Mouse (Mus musculus) forebrain, embryonic 16.5 days (tissue): ENCODE results near the gene Ccdc69. TPM values are rescaled to one million over a fixed set of nuclear protein-coding genes. Genes with fewer than 3 reads are reported as not detected.

Source experiments
- ATAC-seq: fragments of 200-750 bp; cut with Nextera tagmentation; 2 replicates; pipeline ENCODE4 v1.8.0; 2017; ENCODE audit warnings: mild to moderate bottlenecking, moderate library complexity
- H3K27ac ChIP-seq: fragments of 300-500 bp; sonication (generic); 2 replicates; pipeline ENCODE4 v1.5.1; 2014; ENCODE audit warnings: low read length, control low read depth
- H3K27me3 ChIP-seq: fragments of 300-500 bp; sonication (generic); replicated peaks from 2 replicates; pipeline ENCODE4 v1.6.1; 2014; ENCODE audit warnings: low read length; ENCODE audit not compliant: control insufficient read depth, insufficient read depth
- H3K36me3 ChIP-seq: fragments of 300-500 bp; sonication (generic); 2 replicates; pipeline ENCODE4 v1.6.1; 2014; ENCODE audit not compliant: control insufficient read depth, insufficient read depth
- H3K4me1 ChIP-seq: fragments of 300-500 bp; sonication (generic); replicated peaks from 2 replicates; pipeline ENCODE4 v1.6.1; 2014; ENCODE audit warnings: low read length; ENCODE audit not compliant: control insufficient read depth, insufficient read depth
- H3K4me2 ChIP-seq: fragments of 300-500 bp; sonication (generic); 2 replicates; pipeline ENCODE4 v1.6.1; 2014; ENCODE audit warnings: mild to moderate bottlenecking, low read length, control low read depth
- H3K4me3 ChIP-seq: fragments of 300-500 bp; sonication (generic); replicated peaks from 2 replicates; pipeline ENCODE4 v1.5.1; 2014; ENCODE audit warnings: mild to moderate bottlenecking, low read length, control low read depth
- H3K9ac ChIP-seq: fragments of 300-500 bp; sonication (generic); replicated peaks from 2 replicates; pipeline ENCODE4 v1.6.1; 2014; ENCODE audit warnings: low read depth, low read length, control low read depth
- H3K9me3 ChIP-seq: fragments of 300-500 bp; sonication (generic); 2 replicates; pipeline ENCODE4 v1.6.1; 2016; ENCODE audit warnings: low read length; ENCODE audit not compliant: control insufficient read depth
- WGBS: fragments of 180-500 bp; shearing (Covaris S2); extraction: QIAGEN DNeasy Blood & Tissue Kit; methylation state at CpG from one replicate; pipeline ENCODE4 v1.1.7; 2014; 5-methylcytosine and 5-hydroxymethylcytosine counted together
- polyA plus RNA-seq: library from polyadenylated mRNA; unstranded; fragments of >200 nt; fragmentation: Nextera tagmentation; extraction: Ambion mirVana; gene quantifications from 2 replicates; pipeline ENCODE4 v1.2.1, GENCODE M21; 2015

The Ccdc69 gene
- polyA plus RNA-seq, 1 experiment from 2014 or later = 0.29 TPM

GRCm38 (mm10) chr11:55032286-55032685, 45.6 kb downstream of the Ccdc69 start:
- Histone ChIP-seq H3K4me2 (peak overlapping the region; percentile 99), H3K27ac (no peak overlapping the region), H3K27me3 (no peaks in the 10 kb centered on the region), H3K4me1 (peaks cover 21% of the 10 kb centered on the region), H3K4me3 (peak overlapping the region; percentile 74), H3K9me3 (no peaks in the 10 kb centered on the region), H3K36me3 (no peaks in the 10 kb centered on the region), H3K9ac (peak overlapping the region; percentile 79)
- WGBS = 18% methylated on average over 5 of the region's 5 CpGs
- ATAC-seq = no peak

GRCm38 (mm10) chr11:55031991-55032280, 46.0 kb downstream of the Ccdc69 start:
- Histone ChIP-seq H3K4me3 (peak overlapping the region; percentile 74), H3K27me3 (no peaks in the 10 kb centered on the region), H3K9ac (peak overlapping the region; percentile 79), H3K4me2 (peak overlapping the region; percentile 99), H3K36me3 (no peaks in the 10 kb centered on the region), H3K9me3 (no peaks in the 10 kb centered on the region), H3K27ac (no peak overlapping the region), H3K4me1 (peaks cover 21% of the 10 kb centered on the region)
- ATAC-seq = no peak
- 46% methylated on average over 1 of the region's 4 CpGs for WGBS

- WGBS = 48% methylated on average over 10 of the region's 10 CpGs
- no peaks in the 10 kb centered on the region for H3K36me3 ChIP-seq
- no peaks in the 10 kb centered on the region for H3K9me3 ChIP-seq
- peak overlapping the region; percentile 99 for H3K4me2 ChIP-seq
- no peaks in the 10 kb centered on the region for H3K27me3 ChIP-seq
- 0 out of 2 replicates have a peak, but pooled peaks have one; percentile 14 for ATAC-seq
- peak overlapping the region; percentile 74; the same call in 1 of the 2 replicates for H3K4me3 ChIP-seq
- H3K9ac ChIP-seq = peak overlapping the region; percentile 23
- H3K27ac ChIP-seq = no peak overlapping the region
- H3K4me1 ChIP-seq = peaks cover 22% of the 10 kb centered on the region
Measured at GRCm38 (mm10) chr11:55031211-55031990, 46.5 kb downstream of the Ccdc69 start.

- H3K4me1 ChIP-seq = peaks cover 38% of the 10 kb centered on the region
- WGBS = 77% methylated on average over 2 of the region's 2 CpGs
- no peak overlapping the region for H3K27ac ChIP-seq
- ATAC-seq = no peak
- no peak overlapping the region for H3K9ac ChIP-seq
- no peaks in the 10 kb centered on the region for H3K9me3 ChIP-seq
- H3K4me3 ChIP-seq = no peak overlapping the region
- H3K36me3 ChIP-seq = no peaks in the 10 kb centered on the region
- no peak overlapping the region for H3K4me2 ChIP-seq
- no peaks in the 10 kb centered on the region for H3K27me3 ChIP-seq
Measured at GRCm38 (mm10) chr11:55028509-55028908, 49.4 kb downstream of the Ccdc69 start.

GRCm38 (mm10) chr11:55027204-55027855, 50.6 kb downstream of the Ccdc69 start:
- Histone ChIP-seq H3K4me3 (no peak overlapping the region), H3K9ac (no peak overlapping the region), H3K36me3 (no peaks in the 10 kb centered on the region), H3K27ac (no peak overlapping the region), H3K27me3 (no peaks in the 10 kb centered on the region), H3K9me3 (no peaks in the 10 kb centered on the region), H3K4me2 (no peak overlapping the region), H3K4me1 (peaks cover 43% of the 10 kb centered on the region)
- WGBS = 87% methylated on average over 2 of the region's 2 CpGs
- ATAC-seq = no peak

GRCm38 (mm10) chr11:55025896-55026295, 52.0 kb downstream of the Ccdc69 start:
- WGBS = 30% methylated on average over 4 of the region's 4 CpGs
- peak; percentile 29; the same call in 1 of the 2 replicates for ATAC-seq
- H3K4me1 ChIP-seq = peaks cover 37% of the 10 kb centered on the region
- no peak overlapping the region for H3K27ac ChIP-seq
- H3K27me3 ChIP-seq = no peaks in the 10 kb centered on the region
- H3K36me3 ChIP-seq = no peaks in the 10 kb centered on the region
- H3K9me3 ChIP-seq = no peaks in the 10 kb centered on the region
- no peak overlapping the region for H3K9ac ChIP-seq
- H3K4me3 ChIP-seq = no peak overlapping the region
- H3K4me2 ChIP-seq = no peak overlapping the region

- Histone ChIP-seq H3K4me1 (peaks cover 37% of the 10 kb centered on the region), H3K9ac (no peak overlapping the region), H3K27me3 (no peaks in the 10 kb centered on the region), H3K9me3 (no peaks in the 10 kb centered on the region), H3K4me3 (no peak overlapping the region), H3K4me2 (no peak overlapping the region), H3K36me3 (no peaks in the 10 kb centered on the region), H3K27ac (peak overlapping the region; percentile 85)
- ATAC-seq = peak; percentile 24; the same call in 1 of the 2 replicates
- WGBS = 67% methylated on average over 3 of the region's 3 CpGs
Measured at GRCm38 (mm10) chr11:55023583-55023982, 54.3 kb downstream of the Ccdc69 start.

- H3K9ac ChIP-seq = peak overlapping the region; percentile 15; the same call in 1 of the 2 replicates
- H3K27me3 ChIP-seq = no peaks in the 10 kb centered on the region
- no peaks in the 10 kb centered on the region for H3K9me3 ChIP-seq
- no peak overlapping the region for H3K4me3 ChIP-seq
- H3K36me3 ChIP-seq = no peaks in the 10 kb centered on the region
- peaks cover 37% of the 10 kb centered on the region for H3K4me1 ChIP-seq
- H3K27ac ChIP-seq = peak overlapping the region; percentile 85
- 2% methylated on average over 10 of the region's 10 CpGs for WGBS
- peak overlapping the region; percentile 19 for H3K4me2 ChIP-seq
- peak; percentile 83 for ATAC-seq
Measured at GRCm38 (mm10) chr11:55023049-55023564, 54.8 kb downstream of the Ccdc69 start.

GRCm38 (mm10) chr11:55022508-55022907, 55.4 kb downstream of the Ccdc69 start:
- whole genome bisulfite sequencing = 43% methylated on average over 5 of the region's 5 CpGs
- H3K4me3 ChIP-seq = no peak overlapping the region
- no peak overlapping the region for H3K9ac ChIP-seq
- H3K27ac ChIP-seq = peak overlapping the region; percentile 85
- H3K36me3 ChIP-seq = no peaks in the 10 kb centered on the region
- peaks cover 37% of the 10 kb centered on the region for H3K4me1 ChIP-seq
- no peaks in the 10 kb centered on the region for H3K9me3 ChIP-seq
- H3K4me2 ChIP-seq = peak overlapping the region; percentile 19
- H3K27me3 ChIP-seq = no peaks in the 10 kb centered on the region
- ATAC-seq = no peak
